Mouse (Mus musculus): ENCODE results near the gene Mrto4.

The Mrto4 gene

GRCm38 (mm10) chr4:139340835-139341234 is 11.5 kb downstream of the Mrto4 start:
- no peak for DNase-seq (ENCODE audit: low spot score in 2 of 2)

- DNase-seq (ENCODE audit: low spot score in 2 of 2): no peak
These were observed 14.2 kb downstream of the Mrto4 start for GRCm38 (mm10) chr4:139338145-139338544.

GRCm38 (mm10) chr4:139336822-139337483 is 15.4 kb downstream of the Mrto4 start:
- peak in 1 of 2 experiments; percentile 78 for DNase-seq (ENCODE audit: low spot score in 2 of 2)

- no peak for DNase-seq (ENCODE audit: low spot score in 2 of 2)
These were observed 16.9 kb downstream of the Mrto4 start for GRCm38 (mm10) chr4:139335507-139335906.

GRCm38 (mm10) chr4:139334631-139335295 is 17.6 kb downstream of the Mrto4 start:
- no peak for DNase-seq (ENCODE audit: low spot score in 2 of 2)

- peak in 1 of 2 experiments; percentile 61 for DNase-seq (ENCODE audit: low spot score in 2 of 2)
These were observed 21.8 kb downstream of the Mrto4 start for GRCm38 (mm10) chr4:139330605-139331004.

GRCm38 (mm10) chr4:139319740-139320139 is 32.6 kb downstream of the Mrto4 start:
- no peak for DNase-seq (ENCODE audit: low spot score in 2 of 2)

- DNase-seq (ENCODE audit: low spot score in 2 of 2): no peak
These were observed 33.9 kb downstream of the Mrto4 start for GRCm38 (mm10) chr4:139318449-139318848.

GRCm38 (mm10) chr4:139312632-139313031 is 39.7 kb downstream of the Mrto4 start:
- DNase-seq (ENCODE audit: low spot score in 2 of 2): no peak

GRCm38 (mm10) chr4:139311707-139312106 is 40.7 kb downstream of the Mrto4 start:
- DNase-seq (ENCODE audit: low spot score in 2 of 2): no peak

- DNase-seq (ENCODE audit: low spot score in 2 of 2): no peak
These were observed 41.3 kb downstream of the Mrto4 start for GRCm38 (mm10) chr4:139310899-139311701.

- peak; percentile 97 to 99 for DNase-seq (ENCODE audit: low spot score in 2 of 2)
These were observed 42.0 kb downstream of the Mrto4 start, which contains the start of the genes Pqlc2 and Akr7a5 for GRCm38 (mm10) chr4:139310171-139310898. Pqlc2 (minus strand) TSS chr4:139310708. Akr7a5 (plus strand) TSS chr4:139310744.

GRCm38 (mm10) chr4:139309651-139310050 is 42.7 kb downstream of the Mrto4 start:
- no peak for DNase-seq (ENCODE audit: low spot score in 2 of 2)

- DNase-seq (ENCODE audit: low spot score in 2 of 2): peak; percentile 52 to 62
These were observed 44.5 kb downstream of the Mrto4 start for GRCm38 (mm10) chr4:139307916-139308315.

GRCm38 (mm10) chr4:139305521-139305920 is 46.9 kb downstream of the Mrto4 start:
- no peak for DNase-seq (ENCODE audit: low spot score in 2 of 2)

GRCm38 (mm10) chr4:139302241-139302640 is 50.1 kb downstream of the Mrto4 start:
- no peak for DNase-seq (ENCODE audit: low spot score in 2 of 2)

- no peak for DNase-seq (ENCODE audit: low spot score in 2 of 2)
These were observed 50.6 kb downstream of the Mrto4 start for GRCm38 (mm10) chr4:139301780-139302179.

GRCm38 (mm10) chr4:139298671-139299366 is 53.6 kb downstream of the Mrto4 start:
- no peak for DNase-seq (ENCODE audit: low spot score in 2 of 2)

GRCm38 (mm10) chr4:139297566-139297965 is 54.8 kb downstream of the Mrto4 start:
- DNase-seq (ENCODE audit: low spot score in 2 of 2): peak; percentile 69 to 71

All from right cerebral cortex, postnatal 10 days (tissue).